Mouse (Mus musculus): ENCODE measurements around the gene Olfr1497. TPM values are rescaled to one million over a fixed set of nuclear protein-coding genes. Genes with fewer than 3 reads are reported as not detected.

Gene Olfr1497
- polyA plus RNA-seq, 1 experiment from 2014 or later = not detected

Other genes with a start within 250 kb of the Olfr1497 start
- gene Olfr1484, start 214.7 kb downstream of the Olfr1497 start, polyA plus RNA-seq (2015; fragmentation: Nextera tagmentation; extraction: Ambion mirVana) = not detected in 2 replicates
- not detected in 2 replicates for gene Olfr1487, start 180.8 kb downstream of the Olfr1497 start, polyA plus RNA-seq (2015; fragmentation: Nextera tagmentation; extraction: Ambion mirVana)
- not detected in 2 replicates for gene Olfr1489, start 166.6 kb downstream of the Olfr1497 start, polyA plus RNA-seq (2015; fragmentation: Nextera tagmentation; extraction: Ambion mirVana)
- gene Olfr1490, start 147.1 kb downstream of the Olfr1497 start, polyA plus RNA-seq (2015; fragmentation: Nextera tagmentation; extraction: Ambion mirVana) = not detected in 2 replicates
- not detected in 2 replicates for gene Olfr1491, start 100.9 kb downstream of the Olfr1497 start, polyA plus RNA-seq (2015; fragmentation: Nextera tagmentation; extraction: Ambion mirVana)
- gene Olfr1493-ps1, start 74.9 kb downstream of the Olfr1497 start, polyA plus RNA-seq (2015; fragmentation: Nextera tagmentation; extraction: Ambion mirVana) = not detected in 2 replicates
- gene Olfr1494, start 58.5 kb downstream of the Olfr1497 start, polyA plus RNA-seq (2015; fragmentation: Nextera tagmentation; extraction: Ambion mirVana) = not detected in 2 replicates
- gene Olfr1495, start 33.6 kb downstream of the Olfr1497 start, polyA plus RNA-seq (2015; fragmentation: Nextera tagmentation; extraction: Ambion mirVana) = not detected in 2 replicates
- gene Olfr1496, start 20.3 kb downstream of the Olfr1497 start, polyA plus RNA-seq (2015; fragmentation: Nextera tagmentation; extraction: Ambion mirVana) = not detected in 2 replicates
- not detected in 2 replicates for gene Olfr1499, start 21.2 kb upstream of the Olfr1497 start, polyA plus RNA-seq (2015; fragmentation: Nextera tagmentation; extraction: Ambion mirVana)
- gene Olfr1500, start 32.3 kb upstream of the Olfr1497 start, polyA plus RNA-seq (2015; fragmentation: Nextera tagmentation; extraction: Ambion mirVana) = not detected in 2 replicates
- gene Olfr1501, start 52.5 kb upstream of the Olfr1497 start, polyA plus RNA-seq (2015; fragmentation: Nextera tagmentation; extraction: Ambion mirVana) = not detected in 2 replicates
- gene Olfr1502, start 63.6 kb upstream of the Olfr1497 start, polyA plus RNA-seq (2015; fragmentation: Nextera tagmentation; extraction: Ambion mirVana) = not detected in 2 replicates
- gene Olfr1504, start 99.7 kb upstream of the Olfr1497 start, polyA plus RNA-seq (2015; fragmentation: Nextera tagmentation; extraction: Ambion mirVana) = not detected in 2 replicates
- not detected in 2 replicates for gene Olfr1505, start 115.3 kb upstream of the Olfr1497 start, polyA plus RNA-seq (2015; fragmentation: Nextera tagmentation; extraction: Ambion mirVana)

Data from hindbrain, embryonic 15.5 days (tissue).